10 mouse cellular contexts compared by ENCODE assay signal in genomic region chr4:114410443-114410842, GRCm38 (mm10). TPM values are rescaled to one million over a fixed set of nuclear protein-coding genes. Genes with fewer than 3 reads are reported as not detected.
A peak's percentile ranks its signal among the peaks of the same experiment; 100 is the strongest.
DNase-seq lines count a peak whose midpoint lies in the region; ATAC-seq and TF ChIP-seq lines count a peak whose summit lies in the region.
"Had no signal": no experiment of that assay in that cellular context is flagged by ENCODE, and none has a peak within 500 bp of the region (broad histone marks: within the 10 kb centered on the region; RNA-seq: fewer than 3 reads in every experiment).

No protein-coding gene starts in this region.

- TF ChIP-seq CTCF in midbrain, postnatal 0 days (IDR thresholded peaks at IDR 0.05): no peak

- ATAC-seq in embryonic facial prominence, embryonic 14.5 days (ENCODE audit: low read depth): no peak
- no peak for ATAC-seq in midbrain, postnatal 0 days (ENCODE audit: low FRiP score)

- 15% methylated on average over 11 of the region's 11 CpGs for WGBS in embryonic facial prominence, embryonic 14.5 days
- 10% methylated on average over 11 of the region's 11 CpGs for WGBS in midbrain, postnatal 0 days

- peaks cover 30% of the 10 kb centered on the region for H3K4me1 ChIP-seq in embryonic facial prominence, embryonic 14.5 days (ENCODE audit: control insufficient read depth, insufficient read depth, low read length)
- H3K4me1 ChIP-seq in midbrain, postnatal 0 days (ENCODE audit: insufficient read depth, low read length): 0 out of 2 replicates have a peak, but pooled peaks cover 4% of the 10 kb centered on the region

- no peaks in the 10 kb centered on the region for H3K9me3 ChIP-seq in embryonic facial prominence, embryonic 14.5 days (ENCODE audit: control insufficient read depth, low read length)
- no peaks in the 10 kb centered on the region for H3K9me3 ChIP-seq in midbrain, postnatal 0 days (ENCODE audit: low read length)

- intact Hi-C loops in left cerebral cortex, postnatal 4 days (cut with DNase I): loop anchor here (10.0 kb wide), 1 partner anchor 224 kb away; no protein-coding TSS in a partner anchor

- H3K4me3 ChIP-seq in embryonic facial prominence, embryonic 14.5 days (ENCODE audit: low read depth, low read length): peak overlapping the region; percentile 10; the same call in 1 of the 2 replicates
- H3K4me3 ChIP-seq in midbrain, postnatal 0 days (ENCODE audit: low read depth, low read length): no peak overlapping the region

- H3K9ac ChIP-seq in embryonic facial prominence, embryonic 14.5 days (ENCODE audit: low read depth, low read length): 0 out of 2 replicates have a peak overlapping the region, but pooled peaks have one; percentile 37
- no peak overlapping the region for H3K9ac ChIP-seq in midbrain, postnatal 0 days (replicated peaks; ENCODE audit: low read length, poor library complexity, severe bottlenecking)

- DNase-seq in left cerebral cortex, postnatal 4 days: peak; percentile 20
- no peak for DNase-seq in left cerebral cortex, adult 8-10 months (ENCODE audit: low spot score in 2 of 2)
- no peak for DNase-seq in embryonic facial prominence, embryonic 14.5 days (ENCODE audit: low spot score)
- peak; percentile 56 for DNase-seq in kidney, adult 9 months
- peak; percentile 21 for DNase-seq in midbrain, postnatal 0 days (ENCODE audit: low spot score)
- no peak for DNase-seq in liver
- no peak for DNase-seq in cerebellum, adult 18-20 months
- DNase-seq in right cerebral cortex, adult 18-20 months: no peak
- DNase-seq: cerebellum, adult 9-10 months had no signal

- H3K4me2 ChIP-seq in embryonic facial prominence, embryonic 14.5 days (ENCODE audit: low read depth, low read length): peak overlapping the region; percentile 44
- H3K4me2 ChIP-seq in midbrain, postnatal 0 days (ENCODE audit: low read depth, low read length, poor library complexity, severe bottlenecking): no peak overlapping the region

- 0 out of 2 replicates have a peak overlapping the region, but pooled peaks have one; percentile 28 for H3K27ac ChIP-seq in embryonic facial prominence, embryonic 14.5 days (replicated peaks; ENCODE audit: low read depth, low read length)
- no peak overlapping the region for H3K27ac ChIP-seq in midbrain, postnatal 0 days (ENCODE audit: low read depth, low read length)

- no peaks in the 10 kb centered on the region for H3K36me3 ChIP-seq in embryonic facial prominence, embryonic 14.5 days (ENCODE audit: control insufficient read depth, insufficient read depth, low read length)
- no peaks in the 10 kb centered on the region for H3K36me3 ChIP-seq in midbrain, postnatal 0 days (ENCODE audit: insufficient read depth, low read length)
- H3K36me3 ChIP-seq: G1E had no signal

- H3K27me3 ChIP-seq in embryonic facial prominence, embryonic 14.5 days (replicated peaks; ENCODE audit: control insufficient read depth, insufficient read depth, low read length): peaks cover 29% of the 10 kb centered on the region
- peaks cover 34% of the 10 kb centered on the region for H3K27me3 ChIP-seq in midbrain, postnatal 0 days (ENCODE audit: insufficient read depth, low read length)

RNA-seq across cellular contexts. Expression of gene Trabd2b, which starts 3.9 kb away (rescaled TPM):
- total RNA-seq in left cerebral cortex, postnatal 4 days (2021): 1 to 10 TPM; 2.2 to 2.7 TPM
- total RNA-seq in left cerebral cortex, adult 8-10 months (2022): 1 to 10 TPM; 4.7 to 5.3 (median 4.9) TPM
- polyA plus RNA-seq in embryonic facial prominence, embryonic 14.5 days (2014; fragmentation: Nextera tagmentation; extraction: Ambion mirVana): 3.3 and 3.7 TPM in 2 replicates
- 1.8 and 2.0 TPM in 2 replicates for total RNA-seq in midbrain, postnatal 0 days (2014; rRNA removed)
- polyA plus RNA-seq in midbrain, postnatal 0 days (2015; fragmentation: Nextera tagmentation; extraction: Ambion mirVana): 0.48 and 0.54 TPM in 2 replicates
- polyA plus RNA-seq: G1E had no signal

Comparison
In these comparisons a context has a peak if more than half of its experiments do, and no peak if none do; other contexts are left out.
1. DNase-seq: peak in left cerebral cortex, postnatal 4 days (single experiment), kidney, adult 9 months (single experiment) and midbrain, postnatal 0 days (single experiment); none in left cerebral cortex, adult 8-10 months (0 of 2), embryonic facial prominence, embryonic 14.5 days (single experiment), liver (single experiment), cerebellum, adult 18-20 months (0 of 2) and right cerebral cortex, adult 18-20 months (single experiment).